Mouse (Mus musculus): ENCODE measurements around the gene Col23a1. TPM values are rescaled to one million over a fixed set of nuclear protein-coding genes. Genes with fewer than 3 reads are reported as not detected.

Col23a1 gene
- polyA plus RNA-seq, 1 experiment = 1.5 TPM

- no peaks in the 10 kb centered on the region for H3K27me3 ChIP-seq (replicated peaks; ENCODE audit: control insufficient read depth, insufficient read depth, low read length)
- H3K36me3 ChIP-seq (ENCODE audit: control insufficient read depth, insufficient read depth, low read length) = no peaks in the 10 kb centered on the region
- H3K27ac ChIP-seq (ENCODE audit: insufficient read depth, low read depth, low read length) = no peak overlapping the region
- TF ChIP-seq POLR2A (IDR thresholded peaks at IDR 0.05; ENCODE audit: low read depth, low read length) = no peak
- no peak for TF ChIP-seq CTCF (conservative IDR thresholded peaks at IDR 0.05; ENCODE audit: insufficient read depth, insufficient read length, low read depth, low read length)
- H3K4me1 ChIP-seq (ENCODE audit: control insufficient read depth, insufficient read depth, low read length) = no peaks in the 10 kb centered on the region
- no peak for DNase-seq
- no peak overlapping the region for H3K4me3 ChIP-seq (ENCODE audit: insufficient read depth, low read depth, low read length)
Observed at GRCm38 (mm10) chr11:51455501-51455900, 165.8 kb downstream of the Col23a1 start.

GRCm38 (mm10) chr11:51457624-51458023 lies 167.9 kb downstream of the Col23a1 start:
- Histone ChIP-seq H3K27ac (ENCODE audit: insufficient read depth, low read depth, low read length) (no peak overlapping the region), H3K36me3 (ENCODE audit: control insufficient read depth, insufficient read depth, low read length) (no peaks in the 10 kb centered on the region), H3K4me1 (ENCODE audit: control insufficient read depth, insufficient read depth, low read length) (no peaks in the 10 kb centered on the region), H3K4me3 (ENCODE audit: insufficient read depth, low read depth, low read length) (no peak overlapping the region), H3K27me3 (replicated peaks; ENCODE audit: control insufficient read depth, insufficient read depth, low read length) (no peaks in the 10 kb centered on the region)
- no peak for DNase-seq
- 73% methylated on average over 5 of the region's 5 CpGs for WGBS
- TF ChIP-seq POLR2A (IDR thresholded peaks at IDR 0.05; ENCODE audit: low read depth, low read length) (no peak), CTCF (conservative IDR thresholded peaks at IDR 0.05; ENCODE audit: insufficient read depth, insufficient read length, low read depth, low read length) (no peak)

- no peaks in the 10 kb centered on the region for H3K4me1 ChIP-seq (ENCODE audit: control insufficient read depth, insufficient read depth, low read length)
- WGBS = 85% methylated on average over 4 of the region's 4 CpGs
- no peak overlapping the region for H3K27ac ChIP-seq (ENCODE audit: insufficient read depth, low read depth, low read length)
- H3K27me3 ChIP-seq (replicated peaks; ENCODE audit: control insufficient read depth, insufficient read depth, low read length) = no peaks in the 10 kb centered on the region
- no peak overlapping the region for H3K4me3 ChIP-seq (ENCODE audit: insufficient read depth, low read depth, low read length)
- no peak for TF ChIP-seq POLR2A (IDR thresholded peaks at IDR 0.05; ENCODE audit: low read depth, low read length)
- no peak for TF ChIP-seq CTCF (conservative IDR thresholded peaks at IDR 0.05; ENCODE audit: insufficient read depth, insufficient read length, low read depth, low read length)
- H3K36me3 ChIP-seq (ENCODE audit: control insufficient read depth, insufficient read depth, low read length) = no peaks in the 10 kb centered on the region
- no peak for DNase-seq
Observed at GRCm38 (mm10) chr11:51458649-51459048, 168.9 kb downstream of the Col23a1 start.

GRCm38 (mm10) chr11:51459569-51460043 lies 169.9 kb downstream of the Col23a1 start:
- no peaks in the 10 kb centered on the region for H3K4me1 ChIP-seq (ENCODE audit: control insufficient read depth, insufficient read depth, low read length)
- 61% methylated on average over 8 of the region's 8 CpGs for WGBS

GRCm38 (mm10) chr11:51468737-51469136 lies 179.0 kb downstream of the Col23a1 start:
- H3K4me1 ChIP-seq (ENCODE audit: control insufficient read depth, insufficient read depth, low read length) = no peaks in the 10 kb centered on the region
- H3K27ac ChIP-seq (ENCODE audit: insufficient read depth, low read depth, low read length) = no peak overlapping the region
- no peaks in the 10 kb centered on the region for H3K27me3 ChIP-seq (replicated peaks; ENCODE audit: control insufficient read depth, insufficient read depth, low read length)
- no peak for TF ChIP-seq POLR2A (IDR thresholded peaks at IDR 0.05; ENCODE audit: low read depth, low read length)
- TF ChIP-seq CTCF (conservative IDR thresholded peaks at IDR 0.05; ENCODE audit: insufficient read depth, insufficient read length, low read depth, low read length) = no peak
- no peak for DNase-seq
- WGBS = 60% methylated on average over 6 of the region's 6 CpGs
- no peak overlapping the region for H3K4me3 ChIP-seq (ENCODE audit: insufficient read depth, low read depth, low read length)
- H3K36me3 ChIP-seq (ENCODE audit: control insufficient read depth, insufficient read depth, low read length) = no peaks in the 10 kb centered on the region

More at GRCm38 (mm10) chr11:51459569-51460043, 169.9 kb downstream of the Col23a1 start:
- H3K36me3 ChIP-seq (ENCODE audit: control insufficient read depth, insufficient read depth, low read length) = no peaks in the 10 kb centered on the region
- H3K4me3 ChIP-seq (ENCODE audit: insufficient read depth, low read depth, low read length) = no peak overlapping the region
- TF ChIP-seq CTCF (conservative IDR thresholded peaks at IDR 0.05; ENCODE audit: insufficient read depth, insufficient read length, low read depth, low read length) (no peak), POLR2A (IDR thresholded peaks at IDR 0.05; ENCODE audit: low read depth, low read length) (no peak)
- no peaks in the 10 kb centered on the region for H3K27me3 ChIP-seq (replicated peaks; ENCODE audit: control insufficient read depth, insufficient read depth, low read length)
- H3K27ac ChIP-seq (ENCODE audit: insufficient read depth, low read depth, low read length) = no peak overlapping the region
- DNase-seq = no peak

GRCm38 (mm10) chr11:51469341-51469831 lies 179.7 kb downstream of the Col23a1 start:
- H3K27ac ChIP-seq (ENCODE audit: insufficient read depth, low read depth, low read length) = no peak overlapping the region

GRCm38 (mm10) chr11:51470383-51471144 lies 180.8 kb downstream of the Col23a1 start:
- 23% methylated on average over 17 of the region's 17 CpGs for WGBS
- Histone ChIP-seq H3K36me3 (ENCODE audit: control insufficient read depth, insufficient read depth, low read length) (no peaks in the 10 kb centered on the region), H3K4me3 (ENCODE audit: insufficient read depth, low read depth, low read length) (no peak overlapping the region), H3K27me3 (replicated peaks; ENCODE audit: control insufficient read depth, insufficient read depth, low read length) (no peaks in the 10 kb centered on the region), H3K27ac (ENCODE audit: insufficient read depth, low read depth, low read length) (no peak overlapping the region), H3K4me1 (ENCODE audit: control insufficient read depth, insufficient read depth, low read length) (no peaks in the 10 kb centered on the region)
- no peak for DNase-seq
- TF ChIP-seq CTCF (conservative IDR thresholded peaks at IDR 0.05; ENCODE audit: insufficient read depth, insufficient read length, low read depth, low read length) = no peak
- TF ChIP-seq POLR2A (IDR thresholded peaks at IDR 0.05; ENCODE audit: low read depth, low read length) = no peak

More at GRCm38 (mm10) chr11:51469341-51469831, 179.7 kb downstream of the Col23a1 start:
- TF ChIP-seq POLR2A (IDR thresholded peaks at IDR 0.05; ENCODE audit: low read depth, low read length) (no peak), CTCF (conservative IDR thresholded peaks at IDR 0.05; ENCODE audit: insufficient read depth, insufficient read length, low read depth, low read length) (no peak)
- Histone ChIP-seq H3K27me3 (replicated peaks; ENCODE audit: control insufficient read depth, insufficient read depth, low read length) (no peaks in the 10 kb centered on the region), H3K36me3 (ENCODE audit: control insufficient read depth, insufficient read depth, low read length) (no peaks in the 10 kb centered on the region), H3K4me1 (ENCODE audit: control insufficient read depth, insufficient read depth, low read length) (no peaks in the 10 kb centered on the region), H3K4me3 (ENCODE audit: insufficient read depth, low read depth, low read length) (no peak overlapping the region)
- no peak for DNase-seq
- 46% methylated on average over 13 of the region's 13 CpGs for WGBS

Data from kidney, adult 2 months (tissue).